Mouse (Mus musculus) testis, adult 2 months (tissue): ENCODE data around the gene Casd1.

Experiments used
- CTCF ChIP-seq: fragments of 200-500 bp; IDR thresholded peaks from 2 replicates; pipeline ENCODE4 v1.5.1; 2012; ENCODE audit warnings: low read depth, mild to moderate bottlenecking, inconsistent platforms, low read length, moderate library complexity; ENCODE audit not compliant: control insufficient read depth, insufficient read depth, insufficient replicate concordance
- POLR2A ChIP-seq: fragments of 200-500 bp; IDR thresholded peaks from 2 replicates; pipeline ENCODE4 v1.6.1; 2012; ENCODE audit warnings: low read depth, mild to moderate bottlenecking, inconsistent platforms, low read length, moderate library complexity; ENCODE audit not compliant: control insufficient read depth

DNA sequence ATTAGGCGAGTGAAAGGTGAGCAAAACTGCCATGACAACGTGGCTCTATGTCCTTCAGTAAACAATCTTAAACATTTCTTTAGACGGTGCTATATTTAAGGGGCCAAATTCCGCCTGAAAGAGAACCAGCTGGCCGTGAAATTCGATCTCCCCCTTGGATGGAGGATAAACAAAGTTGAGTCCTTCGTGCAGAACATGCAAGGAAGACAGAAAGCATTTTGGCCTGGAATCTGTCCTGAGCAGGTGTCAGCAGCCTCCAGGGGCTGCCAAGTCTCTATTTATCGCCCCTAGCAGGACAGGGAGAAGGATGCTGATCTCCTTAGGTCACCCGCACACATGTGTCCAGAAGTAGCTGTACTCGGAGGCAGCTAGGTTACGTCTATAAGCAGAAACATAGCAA is 39.5 kb upstream of the Casd1 start:
- TF ChIP-seq CTCF = no peak
- no peak for TF ChIP-seq POLR2A
